Mouse (Mus musculus): ENCODE measurements at regions not wholly inside any gene's neighbourhood (a gene's known extent, or its start where the extent isn't known, plus 50 kb on each side); places are given as distances from the start of the nearest gene placed in this dataset.

- TF ChIP-seq CTCF (IDR thresholded peaks at IDR 0.05; ENCODE audit: control insufficient read depth, insufficient read depth, insufficient replicate concordance, low read depth, low read length) (no peak), POLR2A (IDR thresholded peaks at IDR 0.05; ENCODE audit: control insufficient read depth, low read depth, low read length) (no peak)
Observed at GRCm38 (mm10) chr13:37595196-37595595, 183.0 kb upstream of the Rreb1 start.

Measured in testis, adult 2 months (tissue).